Mouse (Mus musculus) urinary bladder, postnatal 36 days (tissue): Measurements from ENCODE around the gene E130308A19Rik.

Experiments used
- DNase-seq, 2 experiments: peaks; one replicate each; pipeline ENCODE4 v3.0.0; 2022; ENCODE audit warnings: low spot score in 2 of 2, mixed read lengths in 1 of 2

Gene E130308A19Rik

GRCm38 (mm10) chr4:59639163-59639562 is 13.2 kb downstream of the E130308A19Rik start:
- no peak for DNase-seq

DNA sequence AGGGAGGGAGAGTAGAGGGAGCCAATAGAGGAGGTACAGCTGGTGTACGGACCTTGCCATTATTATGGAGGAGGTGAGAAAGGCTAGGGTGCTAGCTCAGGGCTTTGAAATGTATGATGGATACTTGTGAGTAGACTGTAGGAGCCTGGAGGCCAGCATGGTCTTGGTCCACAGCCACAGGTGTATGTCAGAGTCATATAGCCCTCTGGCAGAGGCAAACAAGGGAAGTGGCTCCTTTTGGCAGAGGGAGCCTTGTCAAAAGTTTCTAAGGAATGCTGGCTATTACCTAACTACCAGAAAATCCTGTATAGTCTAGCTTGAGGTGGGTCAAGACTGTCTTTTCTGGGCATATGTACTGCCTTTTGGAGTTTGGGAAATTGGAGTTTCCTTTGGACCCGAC is 14.7 kb downstream of the E130308A19Rik start:
- no peak for DNase-seq

DNA sequence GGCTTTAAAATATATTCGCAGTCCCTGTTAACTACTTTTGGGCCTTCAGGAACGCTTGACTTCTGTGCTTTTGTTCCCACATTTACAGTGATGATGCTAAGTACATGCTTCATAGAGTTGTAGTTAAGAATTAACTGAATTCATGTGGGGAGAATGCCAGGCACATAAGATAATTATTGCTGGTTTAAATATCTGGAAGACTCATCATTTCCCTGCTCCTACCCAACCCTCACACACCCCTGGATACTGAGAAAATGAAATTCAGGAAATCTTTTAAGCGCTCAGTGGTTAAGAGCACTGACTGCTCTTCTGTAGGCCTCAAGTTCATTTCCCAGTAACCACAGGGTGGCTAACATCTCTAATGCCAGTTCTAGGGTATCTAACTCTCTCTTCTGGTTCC is 16.0 kb downstream of the E130308A19Rik start:
- DNase-seq: no peak

DNA sequence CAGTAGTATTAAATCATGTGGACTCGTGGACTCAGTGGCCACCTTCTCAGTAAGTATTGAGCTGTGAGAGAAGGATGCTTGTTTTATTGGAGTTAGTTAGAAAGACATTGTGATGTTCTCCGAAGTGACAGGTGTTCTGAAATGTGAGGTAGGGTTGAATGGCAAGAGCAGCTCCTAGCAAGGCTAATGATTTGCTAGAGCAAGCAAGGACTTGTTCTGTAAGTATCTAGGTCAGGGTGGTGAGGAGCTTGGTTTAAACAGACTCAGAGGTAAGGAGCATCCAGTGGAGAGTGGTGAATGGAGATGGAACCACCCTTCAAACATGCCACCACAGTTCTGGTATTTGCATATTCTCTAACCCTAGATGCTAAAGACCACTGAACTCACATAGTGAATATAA is 16.6 kb downstream of the E130308A19Rik start:
- DNase-seq: no peak

GRCm38 (mm10) chr4:59644431-59644830 is 18.4 kb downstream of the E130308A19Rik start:
- no peak for DNase-seq

- no peak for DNase-seq
Measured at GRCm38 (mm10) chr4:59644992-59645391, 19.0 kb downstream of the E130308A19Rik start.

DNA sequence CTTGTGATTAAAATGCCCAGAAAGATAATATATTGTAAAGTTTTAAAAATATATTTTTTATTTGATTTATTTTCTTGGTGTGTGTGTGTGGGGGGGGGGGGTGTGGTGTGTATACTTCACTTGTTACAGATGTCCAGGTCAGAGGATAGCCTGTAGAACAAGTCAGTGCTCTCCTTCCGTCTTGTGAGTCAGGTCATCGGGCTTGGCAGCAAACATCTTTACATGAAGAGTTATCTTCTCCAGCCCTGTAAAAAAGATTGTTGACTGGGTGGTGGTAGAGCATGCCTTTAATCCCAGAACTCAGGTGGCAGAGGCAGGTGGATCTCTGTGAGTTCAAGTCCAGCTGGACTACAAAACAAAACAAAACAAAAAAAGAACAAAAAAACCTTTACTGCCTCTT is 19.6 kb downstream of the E130308A19Rik start:
- no peak for DNase-seq

DNA sequence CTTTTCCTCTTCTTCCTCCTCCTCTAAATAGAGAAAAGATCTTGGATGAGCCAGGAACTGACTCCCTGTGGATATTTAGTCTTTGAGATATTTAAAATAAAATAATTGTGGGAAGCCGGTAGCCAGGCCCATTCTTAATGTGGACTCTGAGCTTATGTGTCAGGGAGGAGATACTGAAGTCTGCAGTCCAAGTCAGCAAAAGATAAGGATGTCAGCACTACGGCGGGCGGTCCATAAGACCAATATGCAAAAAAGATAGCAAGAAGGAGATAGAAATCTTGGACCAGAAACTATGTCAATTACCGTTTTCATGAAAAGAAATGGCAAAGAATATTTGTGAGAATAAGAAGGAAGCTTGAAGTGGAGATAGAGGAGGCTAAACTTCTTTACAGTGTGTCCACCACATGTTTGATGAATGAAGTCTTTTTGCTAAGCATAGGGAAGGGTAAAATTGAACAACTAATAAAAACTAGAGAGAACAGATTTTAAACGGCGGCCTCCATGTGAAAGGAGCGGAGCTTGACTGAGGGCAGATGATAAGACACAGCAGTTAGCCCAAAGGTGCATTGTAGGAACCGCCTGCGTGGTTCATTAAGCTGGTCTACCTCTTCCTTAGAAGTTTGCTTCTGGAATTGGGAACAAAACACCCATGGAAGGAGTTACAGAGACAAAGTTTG is 20.1 kb downstream of the E130308A19Rik start:
- DNase-seq: no peak

GRCm38 (mm10) chr4:59649119-59649518 is 23.1 kb downstream of the E130308A19Rik start:
- DNase-seq: no peak

- DNase-seq: no peak
Measured at GRCm38 (mm10) chr4:59652166-59652681, 26.2 kb downstream of the E130308A19Rik start.

- DNase-seq: no peak
Measured at GRCm38 (mm10) chr4:59656061-59656642, 30.1 kb downstream of the E130308A19Rik start.

DNA sequence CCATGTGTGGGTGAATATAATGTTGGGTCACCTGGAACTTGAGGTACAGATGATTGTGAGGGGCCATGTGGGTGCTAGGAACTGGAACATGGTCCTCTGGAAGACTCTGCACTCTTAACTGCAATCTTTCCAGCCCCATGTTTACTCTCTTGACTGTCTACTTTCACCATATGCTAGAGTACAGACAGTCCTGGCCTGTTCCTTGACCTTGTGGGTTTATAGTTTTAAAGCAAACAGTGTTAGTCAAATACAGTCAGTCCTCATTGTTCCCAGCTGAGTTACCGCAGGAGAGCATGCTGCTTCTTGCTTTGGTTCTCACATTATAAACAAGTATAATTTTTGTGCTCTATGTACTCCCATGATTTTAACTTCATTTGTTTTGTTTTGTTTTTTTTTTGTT is 36.2 kb downstream of the E130308A19Rik start:
- DNase-seq: no peak

DNA sequence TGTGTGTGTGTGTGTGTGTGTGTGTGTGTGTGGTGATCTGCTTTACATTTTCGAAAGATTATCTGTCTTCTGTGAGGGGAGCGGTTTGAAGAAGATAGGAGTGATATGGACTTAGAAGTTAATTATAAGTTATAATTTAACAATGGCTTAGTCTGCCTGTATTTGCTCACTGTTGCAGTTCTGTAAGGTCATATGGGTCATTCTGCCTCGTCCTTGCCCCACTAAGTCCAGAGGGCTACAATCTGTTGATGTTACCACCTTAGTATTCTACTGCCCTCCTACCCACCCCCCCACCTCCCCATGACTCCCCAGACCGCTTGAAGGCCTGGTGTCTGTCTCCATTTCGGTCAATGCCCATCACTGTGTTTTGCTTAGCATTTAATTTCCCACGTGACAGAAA is 37.4 kb downstream of the E130308A19Rik start:
- DNase-seq: no peak

GRCm38 (mm10) chr4:59666550-59667317 is 40.7 kb downstream of the E130308A19Rik start:
- no peak for DNase-seq

DNA sequence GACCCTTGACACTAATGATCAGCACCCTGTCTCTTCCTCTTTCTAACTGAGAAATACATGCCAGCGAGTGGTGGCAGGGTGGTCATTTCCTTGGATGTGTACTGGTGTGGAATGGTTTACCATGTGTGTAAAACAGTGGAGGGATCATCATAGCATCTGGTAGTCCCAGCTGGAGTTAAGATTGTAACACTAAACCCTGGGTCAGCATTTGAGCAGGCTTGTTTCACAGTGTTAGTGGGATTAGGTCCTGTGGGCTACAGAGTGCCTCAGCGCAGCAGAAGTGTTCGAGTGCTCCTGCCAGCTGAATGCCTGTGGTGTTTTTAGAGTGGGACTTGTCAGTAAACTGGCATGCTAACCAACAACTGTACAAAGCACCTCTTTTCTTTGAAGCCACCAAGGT is 42.0 kb downstream of the E130308A19Rik start:
- no peak for DNase-seq

DNA sequence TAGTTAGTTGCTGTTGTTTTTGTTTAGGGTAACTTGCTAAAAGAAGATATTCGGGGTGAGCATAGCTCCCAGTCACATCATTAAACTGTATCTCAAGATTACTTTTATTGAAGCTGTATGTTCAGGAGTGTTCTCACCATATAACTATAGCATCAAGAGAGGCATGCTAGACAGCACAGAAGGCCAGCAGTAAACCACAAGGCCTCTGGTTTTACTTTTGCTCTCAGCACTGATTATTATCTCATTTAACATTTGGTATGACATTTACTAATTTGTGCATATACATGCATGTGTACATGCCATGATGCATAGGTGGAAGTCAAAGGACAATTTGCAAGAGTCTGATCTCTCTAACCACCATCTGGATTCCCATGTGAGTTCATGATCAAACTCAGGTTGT is 43.1 kb downstream of the E130308A19Rik start:
- no peak for DNase-seq

DNA sequence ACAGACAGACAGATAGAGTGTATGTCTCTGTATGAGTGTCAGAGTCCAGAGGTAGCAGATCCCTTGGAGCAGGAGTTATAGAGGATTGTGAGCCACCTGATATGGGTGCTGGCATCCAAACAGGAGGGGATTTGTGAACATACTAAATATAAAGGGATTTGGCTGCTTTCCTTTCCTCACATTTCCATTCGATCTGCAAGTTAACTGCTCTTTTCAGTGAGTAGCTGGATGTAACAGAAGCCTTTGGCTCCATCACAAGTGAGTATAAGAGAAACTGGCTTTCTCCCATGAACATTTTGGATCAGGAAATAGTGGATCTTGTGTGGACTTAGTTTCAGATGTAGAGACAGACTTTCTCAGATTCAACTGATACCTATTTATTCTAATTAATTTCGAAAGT is 44.0 kb downstream of the E130308A19Rik start:
- DNase-seq: no peak

GRCm38 (mm10) chr4:59673423-59674117 is 47.6 kb downstream of the E130308A19Rik start:
- DNase-seq: no peak

DNA sequence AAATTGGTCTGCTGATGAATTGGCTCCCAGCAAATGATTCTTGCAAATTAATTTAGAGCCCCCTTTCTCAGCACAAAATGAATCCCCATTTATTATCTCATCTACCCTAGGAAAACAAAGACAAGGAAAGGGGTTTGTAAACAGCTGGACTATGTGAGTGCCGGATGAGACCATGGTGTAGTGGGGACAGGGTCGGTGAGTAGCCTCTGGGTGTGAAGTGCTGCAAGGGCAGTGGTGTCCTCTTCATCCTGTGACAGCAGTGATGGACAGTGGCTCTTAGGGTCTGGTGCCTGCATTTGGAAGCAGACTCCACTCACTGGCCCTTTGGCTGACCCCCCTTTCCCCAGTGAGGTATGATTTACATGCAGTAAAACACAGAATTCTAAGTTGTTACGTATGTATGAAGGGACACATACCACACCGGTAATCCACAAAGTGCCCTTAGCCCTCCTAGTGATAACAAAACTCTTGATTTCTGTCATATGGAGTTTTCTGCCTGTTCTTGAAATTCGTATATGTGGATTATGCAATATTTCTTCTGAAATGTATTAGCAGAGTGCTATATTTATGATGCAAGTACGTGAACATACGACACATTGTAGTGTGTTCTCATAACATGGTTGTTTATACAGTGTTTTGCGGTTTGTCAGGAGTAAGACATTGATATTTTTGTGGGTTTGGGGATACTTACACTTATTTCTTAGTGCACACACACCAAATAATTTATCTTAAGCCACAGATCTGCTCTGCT is 49.1 kb downstream of the E130308A19Rik start:
- DNase-seq: no peak

GRCm38 (mm10) chr4:59675699-59676098 is 49.7 kb downstream of the E130308A19Rik start:
- no peak for DNase-seq

- DNase-seq: no peak
Measured at GRCm38 (mm10) chr4:59681383-59681782, 55.4 kb downstream of the E130308A19Rik start.
